Mouse (Mus musculus): ENCODE data around the gene Actr5. TPM values are rescaled to one million over a fixed set of nuclear protein-coding genes. Genes with fewer than 3 reads are reported as not detected.

Actr5 gene
- total and polyA plus RNA-seq, 3 experiments, result 19.7 to 24.7 (median 20.2) TPM

DNA sequence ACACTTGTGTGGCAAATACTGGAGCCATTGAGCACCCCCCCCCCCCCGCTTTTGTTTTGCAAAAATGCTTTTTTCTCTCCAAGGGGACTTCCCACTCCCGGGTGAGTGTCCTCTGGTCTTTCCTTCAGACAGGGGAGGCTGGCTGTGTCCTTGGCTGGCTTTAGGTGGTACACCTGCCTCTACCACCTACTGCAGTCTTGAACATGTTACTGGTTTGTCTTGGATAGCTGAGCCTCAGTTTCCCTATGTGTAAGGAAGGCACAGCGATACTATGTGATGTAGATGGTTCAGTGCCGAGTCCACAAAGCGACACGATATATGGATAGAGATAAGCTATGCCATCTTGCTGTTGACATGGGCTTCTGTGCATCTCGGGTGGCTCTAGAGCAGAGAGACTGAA, 50.1 kb downstream of the Actr5 start:
- no peak for TF ChIP-seq POLR2AphosphoS5 (IDR thresholded peaks at IDR 0.05; ENCODE audit: insufficient replicate concordance, low read depth, low read length)
- TF ChIP-seq GATA2 (IDR thresholded peaks at IDR 0.05; ENCODE audit: borderline replicate concordance, low read depth, low read length), result no peak
- no peak for TF ChIP-seq GATA1 (IDR thresholded peaks at IDR 0.05; ENCODE audit: borderline replicate concordance, low read length)
- DNase-seq (ENCODE audit: low spot score) (no peak), ATAC-seq (ENCODE audit: extremely low read depth, insufficient number of reproducible peaks, low FRiP score, poor library complexity, severe bottlenecking) (no peak)
- H3K36me3 ChIP-seq (replicated peaks), result no peaks in the 10 kb centered on the region
- no peaks in the 10 kb centered on the region for H3K4me1 ChIP-seq (ENCODE audit: insufficient read depth, low read depth, low read length)
- no peaks in the 10 kb centered on the region for H3K9me3 ChIP-seq (replicated peaks)
- no peak overlapping the region for H3K4me3 ChIP-seq (ENCODE audit: low read depth, low read length)
- no peaks in the 10 kb centered on the region for H3K27me3 ChIP-seq (ENCODE audit: insufficient read depth, low read length)

DNA sequence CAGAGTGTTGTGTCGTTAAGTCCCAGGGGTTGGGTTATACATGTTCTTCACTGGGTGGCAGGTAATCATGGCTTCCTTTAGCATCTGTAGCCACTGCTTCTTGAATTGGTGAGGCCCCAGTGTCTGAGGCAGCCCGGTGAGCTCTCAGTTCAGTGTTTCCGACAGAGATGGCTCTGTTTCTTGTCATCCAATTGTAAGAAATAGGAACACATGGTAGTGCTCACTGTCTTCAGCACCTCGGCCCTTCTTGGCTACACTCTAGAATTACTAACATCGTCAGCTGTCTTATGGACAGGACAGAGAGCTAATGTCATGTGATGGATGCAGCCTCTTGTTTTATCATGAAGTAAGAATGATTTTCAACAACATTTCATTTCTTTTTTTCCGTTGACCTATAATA, 50.5 kb downstream of the Actr5 start:
- TF ChIP-seq CTCF (IDR thresholded peaks at IDR 0.05; ENCODE audit: low read depth, low read length) (no peak), TAL1 (conservative IDR thresholded peaks at IDR 0.05; ENCODE audit: low read depth, low read length) (no peak), GATA1 (IDR thresholded peaks at IDR 0.05; ENCODE audit: borderline replicate concordance, low read length) (no peak), GATA2 (IDR thresholded peaks at IDR 0.05; ENCODE audit: borderline replicate concordance, low read depth, low read length) (no peak), POLR2AphosphoS5 (IDR thresholded peaks at IDR 0.05; ENCODE audit: insufficient replicate concordance, low read depth, low read length) (no peak)
- Histone ChIP-seq H3K27me3 (ENCODE audit: insufficient read depth, low read length) (no peaks in the 10 kb centered on the region), H3K36me3 (replicated peaks) (no peaks in the 10 kb centered on the region), H3K4me1 (ENCODE audit: insufficient read depth, low read depth, low read length) (no peaks in the 10 kb centered on the region), H3K4me3 (ENCODE audit: low read depth, low read length) (no peak overlapping the region), H3K9me3 (replicated peaks) (no peaks in the 10 kb centered on the region)
- ATAC-seq (ENCODE audit: extremely low read depth, insufficient number of reproducible peaks, low FRiP score, poor library complexity, severe bottlenecking) (no peak), DNase-seq (ENCODE audit: low spot score) (no peak)

DNA sequence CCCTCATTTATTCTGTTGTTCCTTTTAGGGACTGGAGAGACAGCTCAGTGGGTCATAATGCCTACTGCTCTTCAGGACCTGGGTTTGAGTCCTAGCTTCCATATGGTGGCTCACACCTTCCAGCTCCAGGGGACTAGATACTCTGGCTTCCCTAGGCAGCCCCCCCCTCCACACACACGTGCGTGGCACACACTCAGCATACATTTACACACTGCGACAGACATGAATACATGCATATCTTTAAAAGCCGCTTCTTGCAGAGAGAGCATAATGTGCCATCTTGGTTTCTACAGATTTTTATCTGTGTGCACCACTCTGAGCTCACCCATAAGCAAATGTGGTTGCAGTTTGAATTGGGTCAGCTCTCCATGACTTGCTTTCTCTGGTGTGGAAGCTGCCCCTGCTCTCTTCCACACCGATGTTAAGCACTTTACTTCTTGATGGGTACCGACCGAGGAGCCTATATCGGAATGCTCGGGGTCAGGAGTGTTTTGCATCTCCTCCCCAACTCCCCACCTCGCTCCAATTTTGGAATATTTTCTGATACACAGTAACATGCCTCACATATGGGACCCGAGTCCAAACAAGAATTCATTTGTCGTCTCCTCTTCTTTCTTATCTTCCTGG, 51.3 kb downstream of the Actr5 start:
- Histone ChIP-seq H3K36me3 (replicated peaks) (no peaks in the 10 kb centered on the region), H3K27me3 (ENCODE audit: insufficient read depth, low read length) (no peaks in the 10 kb centered on the region), H3K9me3 (replicated peaks) (no peaks in the 10 kb centered on the region), H3K4me3 (ENCODE audit: low read depth, low read length) (no peak overlapping the region), H3K4me1 (ENCODE audit: insufficient read depth, low read depth, low read length) (no peaks in the 10 kb centered on the region)
- no peak for ATAC-seq (ENCODE audit: extremely low read depth, insufficient number of reproducible peaks, low FRiP score, poor library complexity, severe bottlenecking)
- TF ChIP-seq TAL1 (conservative IDR thresholded peaks at IDR 0.05; ENCODE audit: low read depth, low read length) (no peak), GATA1 (IDR thresholded peaks at IDR 0.05; ENCODE audit: borderline replicate concordance, low read length) (no peak), CTCF (IDR thresholded peaks at IDR 0.05; ENCODE audit: low read depth, low read length) (no peak), GATA2 (IDR thresholded peaks at IDR 0.05; ENCODE audit: borderline replicate concordance, low read depth, low read length) (no peak), POLR2AphosphoS5 (IDR thresholded peaks at IDR 0.05; ENCODE audit: insufficient replicate concordance, low read depth, low read length) (no peak)
- DNase-seq (ENCODE audit: low spot score), result no peak

DNA sequence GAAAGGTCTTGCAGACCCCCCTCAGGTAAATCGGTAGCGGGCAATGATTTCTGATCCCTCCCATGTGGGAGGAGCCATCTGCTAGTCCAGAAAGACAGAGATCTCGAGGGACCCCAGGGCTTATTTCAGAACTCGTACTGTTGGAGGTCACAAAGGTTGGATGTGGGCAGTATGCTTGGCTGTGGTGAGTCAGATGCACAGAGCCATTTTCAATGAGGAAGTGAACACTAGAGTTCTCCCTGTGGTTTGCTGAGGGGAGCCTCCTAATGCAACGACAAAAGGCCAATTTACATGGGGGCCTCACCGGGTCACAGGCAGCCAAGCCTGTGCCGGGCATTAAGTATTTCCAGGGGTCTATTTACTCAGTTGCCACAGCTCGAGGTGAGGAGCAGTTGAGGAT, 53.3 kb downstream of the Actr5 start:
- Histone ChIP-seq H3K4me3 (ENCODE audit: low read depth, low read length) (no peak overlapping the region), H3K4me1 (ENCODE audit: insufficient read depth, low read depth, low read length) (no peaks in the 10 kb centered on the region), H3K27me3 (ENCODE audit: insufficient read depth, low read length) (no peaks in the 10 kb centered on the region), H3K9me3 (replicated peaks) (no peaks in the 10 kb centered on the region), H3K36me3 (replicated peaks) (no peaks in the 10 kb centered on the region)
- DNase-seq (ENCODE audit: low spot score), result no peak
- TF ChIP-seq GATA2 (IDR thresholded peaks at IDR 0.05; ENCODE audit: borderline replicate concordance, low read depth, low read length) (no peak), CTCF (IDR thresholded peaks at IDR 0.05; ENCODE audit: low read depth, low read length) (no peak), POLR2AphosphoS5 (IDR thresholded peaks at IDR 0.05; ENCODE audit: insufficient replicate concordance, low read depth, low read length) (no peak), TAL1 (conservative IDR thresholded peaks at IDR 0.05; ENCODE audit: low read depth, low read length) (no peak), GATA1 (IDR thresholded peaks at IDR 0.05; ENCODE audit: borderline replicate concordance, low read length) (no peak)
- no peak for ATAC-seq (ENCODE audit: extremely low read depth, insufficient number of reproducible peaks, low FRiP score, poor library complexity, severe bottlenecking)

DNA sequence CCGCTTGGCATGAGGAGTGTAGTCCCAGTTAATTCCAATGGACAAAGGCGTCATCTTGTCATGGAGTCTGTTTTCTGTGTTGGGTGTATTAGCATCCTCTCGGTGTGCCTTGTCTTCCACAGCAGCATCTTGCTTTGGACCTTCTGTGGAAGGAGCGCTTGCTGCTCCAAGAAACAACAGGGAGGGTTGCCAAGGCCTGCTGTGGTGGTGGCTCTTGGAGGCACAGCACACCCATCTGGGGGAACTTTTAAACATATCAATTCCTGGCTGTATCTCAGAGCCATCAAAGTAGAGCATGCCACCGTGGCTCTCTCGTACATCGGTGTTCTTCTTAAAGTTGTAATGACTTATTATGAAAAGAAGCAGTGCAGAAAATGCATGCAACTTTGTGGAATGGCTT, 54.4 kb downstream of the Actr5 start:
- H3K36me3 ChIP-seq (replicated peaks), result no peaks in the 10 kb centered on the region
- TF ChIP-seq GATA2 (IDR thresholded peaks at IDR 0.05; ENCODE audit: borderline replicate concordance, low read depth, low read length) (no peak), CTCF (IDR thresholded peaks at IDR 0.05; ENCODE audit: low read depth, low read length) (no peak), GATA1 (IDR thresholded peaks at IDR 0.05; ENCODE audit: borderline replicate concordance, low read length) (no peak), TAL1 (conservative IDR thresholded peaks at IDR 0.05; ENCODE audit: low read depth, low read length) (no peak), POLR2AphosphoS5 (IDR thresholded peaks at IDR 0.05; ENCODE audit: insufficient replicate concordance, low read depth, low read length) (no peak)
- no peak overlapping the region for H3K4me3 ChIP-seq (ENCODE audit: low read depth, low read length)
- H3K4me1 ChIP-seq (ENCODE audit: insufficient read depth, low read depth, low read length), result no peaks in the 10 kb centered on the region
- DNase-seq (ENCODE audit: low spot score), result no peak
- H3K27me3 ChIP-seq (ENCODE audit: insufficient read depth, low read length), result no peaks in the 10 kb centered on the region
- H3K9me3 ChIP-seq (replicated peaks), result no peaks in the 10 kb centered on the region
- no peak for ATAC-seq (ENCODE audit: extremely low read depth, insufficient number of reproducible peaks, low FRiP score, poor library complexity, severe bottlenecking)

DNA sequence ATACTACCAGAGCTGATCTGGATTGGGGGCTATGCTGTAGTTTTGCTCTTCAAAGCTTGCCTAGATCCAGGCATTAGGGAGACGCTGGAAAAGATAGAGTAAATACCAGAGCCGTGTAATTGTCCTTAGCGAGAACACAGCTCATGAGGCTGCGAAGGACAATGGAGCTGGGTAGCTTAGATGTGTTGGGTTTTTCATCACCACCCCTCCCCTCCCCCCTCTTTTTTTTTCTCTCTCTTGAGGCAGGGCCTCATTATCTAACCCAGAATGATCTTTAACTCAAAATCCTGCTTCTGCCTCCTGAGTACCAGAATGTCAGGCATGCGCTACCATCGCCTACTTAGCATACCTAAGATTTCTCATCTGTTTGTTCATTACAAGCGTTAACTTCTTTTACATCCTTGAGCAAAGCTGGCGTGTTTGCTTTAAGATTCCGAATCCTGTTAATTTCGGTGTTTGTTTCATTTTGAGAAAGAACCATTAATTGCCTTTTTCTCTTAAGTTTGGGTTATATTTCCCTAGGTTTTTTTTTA, 55.7 kb downstream of the Actr5 start:
- ATAC-seq (ENCODE audit: extremely low read depth, insufficient number of reproducible peaks, low FRiP score, poor library complexity, severe bottlenecking) (no peak), DNase-seq (ENCODE audit: low spot score) (no peak)
- Histone ChIP-seq H3K9me3 (replicated peaks) (no peaks in the 10 kb centered on the region), H3K36me3 (replicated peaks) (no peaks in the 10 kb centered on the region), H3K27me3 (ENCODE audit: insufficient read depth, low read length) (no peaks in the 10 kb centered on the region), H3K4me3 (ENCODE audit: low read depth, low read length) (no peak overlapping the region), H3K4me1 (ENCODE audit: insufficient read depth, low read depth, low read length) (no peaks in the 10 kb centered on the region)
- TF ChIP-seq GATA1 (IDR thresholded peaks at IDR 0.05; ENCODE audit: borderline replicate concordance, low read length), result no peak
- no peak for TF ChIP-seq CTCF (IDR thresholded peaks at IDR 0.05; ENCODE audit: low read depth, low read length)
- no peak for TF ChIP-seq TAL1 (conservative IDR thresholded peaks at IDR 0.05; ENCODE audit: low read depth, low read length)
- TF ChIP-seq POLR2AphosphoS5 (IDR thresholded peaks at IDR 0.05; ENCODE audit: insufficient replicate concordance, low read depth, low read length), result no peak
- no peak for TF ChIP-seq GATA2 (IDR thresholded peaks at IDR 0.05; ENCODE audit: borderline replicate concordance, low read depth, low read length)

All from G1E (cell line).